Mouse (Mus musculus) spleen, adult 2 months (tissue): ENCODE data around the gene Rtl10. TPM values are rescaled to one million over a fixed set of nuclear protein-coding genes. Genes with fewer than 3 reads are reported as not detected.
A peak's percentile ranks its signal among the peaks of the same experiment; 100 is the strongest.

Experiments
- DNase-seq, 2 experiments: peaks; one replicate each; pipeline versions ENCODE4 v3.0.0 to v3.0.0-alpha.2; 2012 to 2021; ENCODE audit warnings: low spot score in 2 of 2, low read depth in 1 of 2
- H3K27ac ChIP-seq: fragments of 200-500 bp; 2 replicates; pipeline ENCODE4 v1.5.1; 2012; ENCODE audit warnings: low read length, inconsistent platforms; ENCODE audit not compliant: insufficient read depth
- H3K27me3 ChIP-seq: fragments of 200-500 bp; 2 replicates; pipeline ENCODE4 v1.6.1; 2012; ENCODE audit warnings: mild to moderate bottlenecking, moderate library complexity, low read length, inconsistent platforms; ENCODE audit not compliant: control insufficient read depth, insufficient read depth
- H3K36me3 ChIP-seq: fragments of 200-500 bp; 2 replicates; pipeline ENCODE4 v1.6.1; 2012; ENCODE audit warnings: mild to moderate bottlenecking, low read length, inconsistent platforms; ENCODE audit not compliant: control insufficient read depth, insufficient read depth
- H3K4me1 ChIP-seq: fragments of 200-500 bp; 2 replicates; pipeline ENCODE4 v1.6.1; 2011; ENCODE audit warnings: inconsistent platforms; ENCODE audit not compliant: control insufficient read depth, insufficient read depth, insufficient read length
- H3K4me3 ChIP-seq: fragments of 200-500 bp; 2 replicates; pipeline ENCODE4 v1.5.1; 2011; ENCODE audit warnings: mild to moderate bottlenecking, inconsistent platforms; ENCODE audit not compliant: insufficient read depth, insufficient read length; ENCODE audit errors: extremely low read depth
- CTCF ChIP-seq: fragments of 200-500 bp; IDR thresholded peaks from 2 replicates; pipeline ENCODE4 v1.5.1; 2011; ENCODE audit warnings: mild to moderate bottlenecking, inconsistent platforms; ENCODE audit not compliant: insufficient read depth, insufficient read length, insufficient replicate concordance; ENCODE audit errors: extremely low read depth
- POLR2A ChIP-seq: fragments of 200-500 bp; IDR thresholded peaks from 2 replicates; pipeline ENCODE4 v1.6.1; 2011; ENCODE audit warnings: low read depth, low read length, inconsistent platforms
- WGBS: fragments of 180-500 bp; shearing (Covaris S2); methylation state at CpG from one replicate; pipeline ENCODE4 v1.1.7; 2018; 5-methylcytosine and 5-hydroxymethylcytosine counted together
- polyA plus RNA-seq: library from polyadenylated mRNA; depleted of rRNA; stranded (reverse); fragments of >200 nt; gene quantifications from 2 replicates; pipeline ENCODE4 v1.2.3, GENCODE M21; 2012

Rtl10 gene
- polyA plus RNA-seq, 1 experiment: 6.2 TPM

DNA sequence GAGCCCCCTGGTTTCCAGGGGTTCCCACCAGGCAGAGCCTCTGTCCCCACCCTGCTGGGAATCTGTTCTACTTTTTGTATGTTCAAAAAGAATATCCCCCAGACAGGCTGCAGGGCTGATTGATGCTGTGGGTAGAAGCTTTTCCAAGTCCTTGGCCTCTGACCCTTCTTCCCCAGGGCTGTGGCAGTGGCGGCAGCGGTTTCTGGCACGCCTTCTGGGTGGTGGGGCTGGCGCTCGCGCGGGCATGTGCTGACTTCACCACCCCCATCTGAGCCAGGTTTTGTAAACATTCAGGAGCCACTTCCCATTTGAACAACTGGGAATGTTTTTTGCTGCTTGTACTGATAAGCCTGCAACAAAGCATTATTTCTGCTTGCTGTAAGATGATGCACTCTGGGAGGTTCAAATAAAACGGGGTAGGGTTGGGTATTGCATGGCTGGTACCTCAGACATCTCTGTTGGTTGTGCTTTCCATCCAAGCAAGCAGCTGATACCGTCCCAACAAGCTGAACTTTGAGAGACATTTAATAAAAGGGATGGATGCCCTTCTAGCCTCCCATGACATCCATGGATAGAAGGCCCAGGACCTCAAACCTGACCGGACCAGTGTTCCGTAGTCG is 39.3 kb upstream of the Rtl10 start:
- peaks cover 11% of the 10 kb centered on the region; the same call in 1 of the 2 replicates for H3K4me1 ChIP-seq
- H3K27ac ChIP-seq: peak overlapping the region; percentile 47; the same call in 1 of the 2 replicates
- peaks cover 7% of the 10 kb centered on the region for H3K36me3 ChIP-seq
- TF ChIP-seq POLR2A (no peak), CTCF (no peak)
- H3K27me3 ChIP-seq: no peaks in the 10 kb centered on the region
- no peak for DNase-seq
- WGBS: 25% methylated on average over 12 of the region's 12 CpGs
- no peak overlapping the region for H3K4me3 ChIP-seq

DNA sequence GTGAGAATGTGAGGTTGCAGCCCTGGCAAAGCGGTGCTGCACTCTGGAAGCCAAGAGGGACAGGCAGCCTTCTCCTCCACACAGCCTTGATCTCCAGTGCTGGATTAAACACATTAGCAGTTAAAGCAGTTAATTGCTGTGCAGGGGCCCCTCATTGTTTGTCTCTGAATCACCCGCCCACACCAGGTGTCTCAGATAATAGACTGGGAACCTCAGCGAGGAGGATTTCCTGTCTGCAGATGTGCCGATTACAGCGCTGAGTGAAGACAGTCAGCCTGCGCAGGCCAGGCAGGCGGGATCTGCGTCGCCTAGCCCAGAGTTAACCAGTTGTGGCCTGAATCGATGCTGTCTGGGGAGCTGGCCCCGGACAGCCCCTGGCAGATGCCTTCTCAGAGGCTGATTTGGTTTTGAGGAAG is 38.7 kb upstream of the Rtl10 start:
- peak overlapping the region; percentile 21; the same call in 1 of the 2 replicates for H3K4me3 ChIP-seq

DNA sequence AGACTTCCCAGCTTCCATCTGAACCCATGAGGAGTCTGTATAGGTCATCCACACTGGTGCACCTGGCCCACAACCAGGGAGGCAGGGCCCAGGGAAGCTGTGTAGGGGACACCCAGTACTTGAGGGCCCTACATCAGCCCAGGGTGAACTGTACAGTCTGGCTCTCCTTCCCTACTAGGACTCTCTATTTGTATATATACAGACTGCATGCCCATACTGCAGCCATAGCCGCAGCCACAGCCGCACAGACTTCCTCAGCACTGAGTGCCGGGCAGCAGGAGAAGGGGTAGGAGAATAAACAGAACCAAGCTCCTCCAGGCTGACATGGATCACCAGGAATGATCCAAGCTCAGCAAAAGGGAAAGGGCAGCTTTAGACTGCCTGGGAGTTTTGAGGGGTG is 37.9 kb upstream of the Rtl10 start:
- WGBS: 94% methylated on average over 3 of the region's 3 CpGs
- peaks cover 7% of the 10 kb centered on the region for H3K36me3 ChIP-seq

More for the DNA sequence above, 38.7 kb upstream of the Rtl10 start:
- TF ChIP-seq POLR2A (no peak), CTCF (no peak)
- DNase-seq: peak in 1 of 2 experiments; percentile 13
- 8% methylated on average over 11 of the region's 11 CpGs for WGBS
- H3K4me1 ChIP-seq: peaks cover 11% of the 10 kb centered on the region; the same call in 1 of the 2 replicates
- H3K27me3 ChIP-seq: no peaks in the 10 kb centered on the region
- H3K36me3 ChIP-seq: peaks cover 7% of the 10 kb centered on the region
- peak overlapping the region; percentile 47; the same call in 1 of the 2 replicates for H3K27ac ChIP-seq

DNA sequence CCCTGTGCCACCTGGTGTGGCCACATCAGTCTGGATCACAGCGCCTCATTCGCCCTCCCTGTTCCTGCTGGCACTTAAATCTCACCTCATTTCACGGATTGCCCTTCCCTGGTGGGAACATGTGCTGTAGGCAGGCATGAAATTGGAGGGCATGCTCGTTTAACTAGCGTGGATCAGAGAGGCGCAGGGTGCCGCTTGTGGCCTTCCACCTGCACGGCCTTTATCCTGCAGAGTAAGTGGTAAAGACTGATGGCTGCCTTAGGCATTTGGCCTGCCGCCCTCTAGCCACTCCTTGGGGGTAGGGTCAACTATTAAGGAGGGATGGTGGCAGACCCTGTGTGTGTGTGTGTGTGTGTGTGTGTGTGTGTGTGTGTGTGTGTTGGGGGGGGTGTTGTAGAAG is 36.7 kb upstream of the Rtl10 start:
- Histone ChIP-seq H3K4me1 (peaks cover 11% of the 10 kb centered on the region; the same call in 1 of the 2 replicates), H3K4me3 (no peak overlapping the region), H3K36me3 (peaks cover 5% of the 10 kb centered on the region; the same call in 1 of the 2 replicates), H3K27ac (no peak overlapping the region), H3K27me3 (no peaks in the 10 kb centered on the region)
- no peak for TF ChIP-seq POLR2A
- no peak for TF ChIP-seq CTCF
- DNase-seq: no peak
- WGBS: 89% methylated on average over 9 of the region's 9 CpGs

More for the DNA sequence above, 37.9 kb upstream of the Rtl10 start:
- no peak overlapping the region for H3K27ac ChIP-seq
- DNase-seq: no peak
- H3K4me1 ChIP-seq: peaks cover 11% of the 10 kb centered on the region; the same call in 1 of the 2 replicates
- H3K27me3 ChIP-seq: no peaks in the 10 kb centered on the region
- no peak overlapping the region for H3K4me3 ChIP-seq
- no peak for TF ChIP-seq POLR2A
- TF ChIP-seq CTCF: no peak

DNA sequence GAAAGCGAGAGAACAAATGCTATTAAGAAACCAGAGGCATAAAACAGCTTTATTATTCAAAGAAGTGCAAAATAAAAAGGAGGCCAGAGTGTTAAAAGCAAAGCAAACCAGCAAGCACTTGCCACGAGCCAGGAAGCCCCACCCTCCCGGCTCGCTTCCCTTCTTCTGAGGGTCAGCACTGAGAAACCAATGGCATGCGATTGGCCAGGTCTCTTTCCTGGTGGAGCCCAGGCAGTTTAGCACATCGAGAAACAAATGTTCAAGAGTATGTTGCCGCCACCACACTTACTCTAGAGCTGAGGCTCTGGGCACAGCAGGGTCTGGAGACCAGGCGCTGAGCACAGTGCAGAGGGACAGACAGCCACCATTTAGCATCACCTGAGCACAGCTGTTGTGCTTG is 36.1 kb upstream of the Rtl10 start:
- Histone ChIP-seq H3K27ac (no peak overlapping the region), H3K4me3 (no peak overlapping the region), H3K4me1 (peaks cover 11% of the 10 kb centered on the region; the same call in 1 of the 2 replicates), H3K27me3 (no peaks in the 10 kb centered on the region), H3K36me3 (peaks cover 4% of the 10 kb centered on the region; the same call in 1 of the 2 replicates)
- TF ChIP-seq POLR2A: no peak
- no peak for TF ChIP-seq CTCF
- no peak for DNase-seq
- WGBS: 48% methylated on average over 8 of the region's 8 CpGs

DNA sequence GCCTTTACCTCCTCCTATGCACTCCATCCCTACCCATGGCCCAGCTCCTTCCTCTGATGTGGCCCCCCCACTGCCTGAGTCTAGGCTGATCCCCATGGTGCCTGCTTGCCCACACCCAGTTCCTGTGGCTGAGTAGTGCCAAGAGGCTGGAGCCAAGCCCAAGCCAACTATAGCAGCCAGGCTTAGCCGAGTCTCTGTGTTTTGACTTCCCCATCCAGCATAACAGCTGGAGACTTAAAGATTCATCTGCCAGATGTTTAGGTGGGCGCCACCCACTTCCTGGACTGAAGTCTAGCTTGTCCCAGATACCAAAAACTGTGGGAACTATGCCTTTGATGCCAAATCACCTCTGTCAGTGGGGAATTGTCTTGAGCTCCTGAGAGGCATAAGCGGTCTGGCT is 34.4 kb upstream of the Rtl10 start:
- TF ChIP-seq POLR2A: no peak
- no peak for TF ChIP-seq CTCF
- H3K36me3 ChIP-seq: peaks cover 5% of the 10 kb centered on the region
- DNase-seq: no peak
- no peak overlapping the region for H3K4me3 ChIP-seq
- WGBS: 48% methylated on average over 3 of the region's 3 CpGs
- H3K4me1 ChIP-seq: peaks cover 11% of the 10 kb centered on the region; the same call in 1 of the 2 replicates
- H3K27me3 ChIP-seq: no peaks in the 10 kb centered on the region
- no peak overlapping the region for H3K27ac ChIP-seq

DNA sequence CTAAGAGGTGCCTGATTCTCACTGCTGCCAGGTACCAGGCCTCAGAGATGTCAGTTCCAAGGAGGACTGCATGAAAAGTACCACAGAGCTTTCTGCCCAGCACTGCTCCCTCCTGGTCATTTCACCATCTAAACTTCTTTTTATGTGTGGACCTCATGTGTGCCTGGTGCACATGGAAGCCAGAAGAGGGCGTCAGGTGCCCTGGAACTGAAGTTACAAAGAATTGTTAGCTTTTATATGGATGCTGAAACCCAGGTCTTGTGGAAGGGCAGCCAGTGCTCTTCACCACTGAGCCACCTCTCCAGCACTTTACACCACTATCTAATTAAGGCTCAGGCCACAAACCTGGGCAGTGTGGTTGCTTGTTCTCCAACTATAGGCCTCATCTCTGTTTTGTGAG is 27.9 kb upstream of the Rtl10 start:
- TF ChIP-seq POLR2A (no peak), CTCF (no peak)
- Histone ChIP-seq H3K27ac (no peak overlapping the region), H3K4me1 (no peaks in the 10 kb centered on the region), H3K27me3 (no peaks in the 10 kb centered on the region), H3K4me3 (no peak overlapping the region), H3K36me3 (peaks cover 23% of the 10 kb centered on the region)
- 76% methylated on average over 1 of the region's 1 CpGs for WGBS
- DNase-seq: no peak
